Mouse (Mus musculus) liver, embryonic 12.5 days (tissue): ENCODE results near the gene Mrgpra2b. TPM values are rescaled to one million over a fixed set of nuclear protein-coding genes. Genes with fewer than 3 reads are reported as not detected.

Source experiments
- polyA plus RNA-seq: library from polyadenylated mRNA; unstranded; fragments of >200 nt; fragmentation: Nextera tagmentation; extraction: Ambion mirVana; gene quantifications from 2 replicates; pipeline ENCODE4 v1.2.1, GENCODE M21; 2016

Mrgpra2b gene
- polyA plus RNA-seq, 1 experiment from 2014 or later, result 0.31 TPM

Other genes starting within 250 kb of the Mrgpra2b start
- not detected in 2 replicates for gene Mrgpra1, start 174.6 kb downstream of the Mrgpra2b start, polyA plus RNA-seq
- 0.11 and 0.31 TPM in 2 replicates for gene Mrgpra2a, start 76.7 kb downstream of the Mrgpra2b start, polyA plus RNA-seq
- gene Mrgpra3, start 72.5 kb upstream of the Mrgpra2b start, polyA plus RNA-seq, result not detected in 2 replicates